Mouse (Mus musculus): ENCODE measurements around the gene Lat. TPM values are rescaled to one million over a fixed set of nuclear protein-coding genes. Genes with fewer than 3 reads are reported as not detected.

Lat gene
- polyA plus RNA-seq (2012; rRNA removed): 1.9 and 11.8 TPM in 2 replicates

DNA sequence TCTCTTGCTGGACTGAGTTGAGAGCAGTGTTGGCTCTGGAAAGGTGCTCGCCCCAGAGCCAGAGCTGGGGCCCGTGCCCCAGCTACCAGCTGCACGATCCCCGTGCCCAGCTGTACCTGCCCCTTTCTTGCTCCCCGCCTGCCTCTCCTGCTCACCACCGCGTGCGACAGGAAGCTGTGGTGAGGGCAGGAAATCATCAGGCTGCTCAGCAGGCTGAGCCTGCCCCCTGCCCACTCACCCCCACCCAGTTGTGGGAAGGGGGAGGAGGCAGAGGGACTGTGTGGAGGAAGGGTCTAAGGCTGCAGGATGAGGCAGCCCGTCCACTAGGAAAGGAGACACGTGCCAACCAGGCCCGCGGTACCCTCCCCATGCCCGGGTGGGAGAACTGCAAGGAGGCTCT is at the start of gene Lat:
Gene Lat (minus strand): TSS at position 178 of the 400 bp plus-strand sequence.
- no peak for DNase-seq
- no peaks in the 10 kb centered on the region for H3K4me1 ChIP-seq (ENCODE audit: control insufficient read depth, insufficient read depth, low read length)
- TF ChIP-seq CTCF (conservative IDR thresholded peaks at IDR 0.05; ENCODE audit: insufficient read depth, insufficient read length, low read depth, low read length) (no peak), POLR2A (IDR thresholded peaks at IDR 0.05; ENCODE audit: low read depth, low read length) (no peak)
- no peak within 1 kb of the TSS for H3K4me3 ChIP-seq (ENCODE audit: insufficient read depth, low read depth, low read length)
- WGBS: 61% methylated on average over 13 of the region's 13 CpGs
- H3K36me3 ChIP-seq (ENCODE audit: control insufficient read depth, insufficient read depth, low read length): peaks cover 1% of the 10 kb centered on the region; the same call in 1 of the 2 replicates
- H3K27ac ChIP-seq (ENCODE audit: insufficient read depth, low read depth, low read length): no peak within 1 kb of the TSS
- no peaks in the 10 kb centered on the region for H3K27me3 ChIP-seq (replicated peaks; ENCODE audit: control insufficient read depth, insufficient read depth, low read length)

DNA sequence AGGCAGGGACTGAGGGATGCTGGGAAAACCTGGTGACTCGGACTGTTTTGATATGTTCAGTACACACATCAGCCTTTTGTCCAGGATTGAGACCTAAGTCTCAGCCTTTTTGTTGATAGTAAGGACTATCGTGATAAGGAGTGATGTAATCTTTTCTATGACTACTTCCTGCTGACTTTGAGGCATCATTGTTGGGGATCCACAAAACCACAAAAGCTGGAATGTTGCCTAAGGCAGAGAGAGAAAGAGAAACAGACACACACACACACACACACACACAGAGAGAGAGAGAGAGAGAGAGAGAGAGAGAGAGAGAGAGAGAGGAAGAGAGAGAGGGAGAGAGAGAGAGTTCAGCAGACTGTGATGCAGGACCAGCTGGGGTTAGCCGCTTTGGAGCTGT is 49.1 kb upstream of the Lat start:
- no peaks in the 10 kb centered on the region for H3K4me1 ChIP-seq (ENCODE audit: control insufficient read depth, insufficient read depth, low read length)
- H3K27ac ChIP-seq (ENCODE audit: insufficient read depth, low read depth, low read length): no peak overlapping the region
- 52% methylated on average over 3 of the region's 3 CpGs for WGBS
- DNase-seq: no peak
- TF ChIP-seq POLR2A (IDR thresholded peaks at IDR 0.05; ENCODE audit: low read depth, low read length): no peak
- no peak for TF ChIP-seq CTCF (conservative IDR thresholded peaks at IDR 0.05; ENCODE audit: insufficient read depth, insufficient read length, low read depth, low read length)
- H3K36me3 ChIP-seq (ENCODE audit: control insufficient read depth, insufficient read depth, low read length): no peaks in the 10 kb centered on the region
- H3K4me3 ChIP-seq (ENCODE audit: insufficient read depth, low read depth, low read length): no peak overlapping the region
- H3K27me3 ChIP-seq (replicated peaks; ENCODE audit: control insufficient read depth, insufficient read depth, low read length): no peaks in the 10 kb centered on the region

DNA sequence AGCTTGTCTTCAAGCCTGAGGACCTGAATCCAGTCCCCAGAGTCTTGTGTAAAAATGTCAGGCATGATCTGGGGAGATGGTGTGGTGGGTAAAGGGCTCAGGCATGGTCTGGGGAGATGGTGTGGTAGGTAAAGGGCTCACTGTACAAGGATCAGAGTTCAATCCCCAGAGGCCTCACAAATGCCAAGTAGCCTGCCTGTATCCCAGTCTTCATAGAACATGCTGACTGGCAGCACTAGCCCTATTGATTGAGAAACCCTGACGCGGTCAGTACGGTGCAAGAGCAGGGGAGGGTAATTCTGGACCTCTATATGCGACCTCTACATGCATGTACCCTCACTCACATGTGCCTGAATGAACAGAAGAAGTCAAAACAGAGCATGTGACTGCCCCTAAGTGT is 48.2 kb upstream of the Lat start:
- Histone ChIP-seq H3K27ac (ENCODE audit: insufficient read depth, low read depth, low read length) (no peak overlapping the region), H3K4me3 (ENCODE audit: insufficient read depth, low read depth, low read length) (no peak overlapping the region), H3K36me3 (ENCODE audit: control insufficient read depth, insufficient read depth, low read length) (no peaks in the 10 kb centered on the region), H3K4me1 (ENCODE audit: control insufficient read depth, insufficient read depth, low read length) (no peaks in the 10 kb centered on the region), H3K27me3 (replicated peaks; ENCODE audit: control insufficient read depth, insufficient read depth, low read length) (no peaks in the 10 kb centered on the region)
- TF ChIP-seq POLR2A (IDR thresholded peaks at IDR 0.05; ENCODE audit: low read depth, low read length) (no peak), CTCF (conservative IDR thresholded peaks at IDR 0.05; ENCODE audit: insufficient read depth, insufficient read length, low read depth, low read length) (no peak)
- no peak for DNase-seq
- WGBS: 89% methylated on average over 4 of the region's 4 CpGs

DNA sequence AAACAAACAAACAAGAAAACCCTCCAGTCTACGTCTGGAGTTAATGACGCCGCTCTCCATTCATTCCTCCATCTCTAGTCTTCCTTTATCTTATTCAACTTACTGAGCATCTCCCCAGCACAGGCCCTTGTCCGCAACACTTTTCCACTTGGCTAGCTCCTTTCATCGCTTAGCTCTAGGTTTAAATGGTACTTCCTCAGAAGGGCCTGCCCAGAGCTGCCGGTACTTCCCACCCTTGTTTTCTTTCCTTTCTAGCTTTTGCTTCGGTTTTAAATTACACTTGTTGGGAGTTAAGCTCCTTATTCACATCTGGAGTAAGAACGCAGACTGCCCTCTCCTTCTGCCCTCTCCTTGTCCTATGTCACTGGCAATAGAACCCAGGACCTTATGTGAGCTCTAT is 47.7 kb upstream of the Lat start:
- Histone ChIP-seq H3K4me3 (ENCODE audit: insufficient read depth, low read depth, low read length) (no peak overlapping the region), H3K4me1 (ENCODE audit: control insufficient read depth, insufficient read depth, low read length) (no peaks in the 10 kb centered on the region), H3K27me3 (replicated peaks; ENCODE audit: control insufficient read depth, insufficient read depth, low read length) (no peaks in the 10 kb centered on the region), H3K27ac (ENCODE audit: insufficient read depth, low read depth, low read length) (no peak overlapping the region), H3K36me3 (ENCODE audit: control insufficient read depth, insufficient read depth, low read length) (no peaks in the 10 kb centered on the region)
- WGBS: 62% methylated on average over 8 of the region's 8 CpGs
- TF ChIP-seq POLR2A (IDR thresholded peaks at IDR 0.05; ENCODE audit: low read depth, low read length) (no peak), CTCF (conservative IDR thresholded peaks at IDR 0.05; ENCODE audit: insufficient read depth, insufficient read length, low read depth, low read length) (no peak)
- no peak for DNase-seq

DNA sequence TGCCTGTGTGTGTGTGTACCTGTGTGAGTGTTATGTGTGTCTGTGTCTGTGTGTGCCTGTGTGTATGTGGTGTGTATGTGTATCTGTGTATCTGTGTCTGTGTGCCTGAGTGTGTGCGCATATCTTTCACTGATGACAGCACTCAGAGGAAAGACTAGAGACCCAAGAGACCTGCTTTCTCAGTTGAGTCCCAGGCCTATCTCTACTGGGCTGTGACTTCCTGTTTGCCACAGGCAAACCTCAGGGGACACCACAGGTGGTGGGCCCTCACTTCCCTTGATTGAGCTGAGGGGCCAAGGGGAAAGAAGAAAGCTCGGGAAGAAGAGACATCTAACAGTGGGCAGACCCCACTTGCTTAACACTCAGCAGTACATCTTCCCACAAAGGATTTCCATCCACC is 47.2 kb upstream of the Lat start:
- no peak for DNase-seq
- H3K4me3 ChIP-seq (ENCODE audit: insufficient read depth, low read depth, low read length): no peak overlapping the region
- H3K36me3 ChIP-seq (ENCODE audit: control insufficient read depth, insufficient read depth, low read length): no peaks in the 10 kb centered on the region
- 56% methylated on average over 2 of the region's 2 CpGs for WGBS
- H3K4me1 ChIP-seq (ENCODE audit: control insufficient read depth, insufficient read depth, low read length): no peaks in the 10 kb centered on the region
- TF ChIP-seq POLR2A (IDR thresholded peaks at IDR 0.05; ENCODE audit: low read depth, low read length): no peak
- no peak for TF ChIP-seq CTCF (conservative IDR thresholded peaks at IDR 0.05; ENCODE audit: insufficient read depth, insufficient read length, low read depth, low read length)
- H3K27ac ChIP-seq (ENCODE audit: insufficient read depth, low read depth, low read length): no peak overlapping the region
- H3K27me3 ChIP-seq (replicated peaks; ENCODE audit: control insufficient read depth, insufficient read depth, low read length): no peaks in the 10 kb centered on the region

DNA sequence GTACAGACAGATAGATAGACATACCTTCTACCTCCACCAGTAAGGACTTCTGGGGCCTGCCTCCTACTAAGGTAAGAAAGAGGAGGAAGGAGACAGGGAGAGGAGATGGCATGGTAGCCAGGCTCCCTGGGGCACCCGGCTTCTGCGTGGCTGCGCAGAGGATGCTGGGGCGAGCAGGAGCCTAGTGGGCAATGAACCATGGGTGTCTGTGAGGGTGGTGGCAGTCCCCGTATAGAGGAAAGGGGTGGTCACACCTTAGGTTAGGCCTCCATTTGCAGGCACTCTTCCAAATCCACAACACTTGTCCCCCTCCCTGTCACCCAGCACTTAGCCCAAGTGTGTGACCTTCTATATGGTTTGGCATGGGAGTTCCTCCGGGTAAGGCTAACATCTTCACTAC is 45.4 kb upstream of the Lat start, which contains the start of gene Cd19:
Gene Cd19 (minus strand): TSS at position 165 of the 400 bp plus-strand sequence.
- no peaks in the 10 kb centered on the region for H3K4me1 ChIP-seq (ENCODE audit: control insufficient read depth, insufficient read depth, low read length)
- H3K27ac ChIP-seq (ENCODE audit: insufficient read depth, low read depth, low read length): no peak within 1 kb of the TSS
- no peaks in the 10 kb centered on the region for H3K36me3 ChIP-seq (ENCODE audit: control insufficient read depth, insufficient read depth, low read length)
- H3K4me3 ChIP-seq (ENCODE audit: insufficient read depth, low read depth, low read length): no peak within 1 kb of the TSS
- H3K27me3 ChIP-seq (replicated peaks; ENCODE audit: control insufficient read depth, insufficient read depth, low read length): no peaks in the 10 kb centered on the region
- 82% methylated on average over 6 of the region's 6 CpGs for WGBS
- DNase-seq: no peak
- no peak for TF ChIP-seq POLR2A (IDR thresholded peaks at IDR 0.05; ENCODE audit: low read depth, low read length)
- TF ChIP-seq CTCF (conservative IDR thresholded peaks at IDR 0.05; ENCODE audit: insufficient read depth, insufficient read length, low read depth, low read length): no peak

DNA sequence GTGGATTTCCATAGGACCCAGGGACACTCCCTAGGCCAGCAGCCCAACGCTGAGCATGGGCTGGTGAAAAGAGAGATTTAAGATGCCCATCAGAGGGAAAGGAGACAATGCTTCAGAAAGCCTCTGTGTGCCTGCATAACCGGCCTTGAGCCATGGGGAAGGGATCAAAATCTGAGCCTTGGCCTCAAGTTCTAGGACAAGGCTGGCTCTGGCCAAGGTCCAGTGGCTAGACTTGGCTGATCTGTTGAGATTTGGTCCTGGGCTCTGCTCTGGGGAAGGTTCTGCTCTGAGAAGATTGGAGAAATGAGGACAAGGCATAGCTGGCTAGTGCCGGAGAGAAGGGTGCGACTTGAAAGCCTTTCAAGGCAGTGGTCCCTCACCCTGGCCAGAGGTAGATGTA is 41.7 kb upstream of the Lat start:
- Histone ChIP-seq H3K36me3 (ENCODE audit: control insufficient read depth, insufficient read depth, low read length) (no peaks in the 10 kb centered on the region), H3K27me3 (replicated peaks; ENCODE audit: control insufficient read depth, insufficient read depth, low read length) (no peaks in the 10 kb centered on the region), H3K27ac (ENCODE audit: insufficient read depth, low read depth, low read length) (no peak overlapping the region), H3K4me1 (ENCODE audit: control insufficient read depth, insufficient read depth, low read length) (no peaks in the 10 kb centered on the region), H3K4me3 (ENCODE audit: insufficient read depth, low read depth, low read length) (no peak overlapping the region)
- no peak for DNase-seq
- 89% methylated on average over 4 of the region's 4 CpGs for WGBS
- TF ChIP-seq POLR2A (IDR thresholded peaks at IDR 0.05; ENCODE audit: low read depth, low read length): no peak
- TF ChIP-seq CTCF (conservative IDR thresholded peaks at IDR 0.05; ENCODE audit: insufficient read depth, insufficient read length, low read depth, low read length): no peak

Measured in kidney, adult 2 months (tissue).